Mouse (Mus musculus) C2C12 (cell line): Measurements from ENCODE around the gene 3110082J24Rik.

Experiments used
- CEBPB ChIP-seq: IDR thresholded peaks from one replicate; pipeline ENCODE4 v1.6.1; 2011; ENCODE audit warnings: low read depth, mild to moderate bottlenecking, control low read depth, moderate library complexity
- CTCF ChIP-seq: IDR thresholded peaks from one replicate; pipeline ENCODE4 v1.5.1; 2011; ENCODE audit not compliant: control insufficient read depth, insufficient read depth, insufficient read length
- FOSL1 ChIP-seq: IDR thresholded peaks from one replicate; pipeline ENCODE4 v1.8.0; 2011; ENCODE audit warnings: mild to moderate bottlenecking, low read length; ENCODE audit not compliant: poor library complexity, insufficient read depth, severe bottlenecking
- MYOD1 ChIP-seq: IDR thresholded peaks from one replicate; pipeline ENCODE4 v1.6.1; 2011; ENCODE audit warnings: low read depth; ENCODE audit not compliant: control insufficient read depth, insufficient read length
- MYOG ChIP-seq: IDR thresholded peaks from one replicate; pipeline ENCODE4 v1.6.1; 2011; ENCODE audit not compliant: control insufficient read depth, insufficient read length; ENCODE audit errors: extremely low read depth
- USF1 ChIP-seq: IDR thresholded peaks from one replicate; pipeline ENCODE4 v1.6.1; 2011; ENCODE audit warnings: low read depth, mild to moderate bottlenecking, control low read depth, moderate library complexity

- TF ChIP-seq USF1 (no peak), CTCF (no peak), MYOD1 (no peak), MYOG (no peak), FOSL1 (no peak), CEBPB (no peak)
Observed at GRCm38 (mm10) chr5:30106756-30107155, 870 bp upstream of the 3110082J24Rik start.
